Mouse (Mus musculus): ENCODE results near the gene Abat. TPM values are rescaled to one million over a fixed set of nuclear protein-coding genes. Genes with fewer than 3 reads are reported as not detected.
A peak's percentile ranks its signal among the peaks of the same experiment; 100 is the strongest.

Abat gene
- polyA plus RNA-seq, 1 experiment from 2014 or later: 111 TPM

DNA sequence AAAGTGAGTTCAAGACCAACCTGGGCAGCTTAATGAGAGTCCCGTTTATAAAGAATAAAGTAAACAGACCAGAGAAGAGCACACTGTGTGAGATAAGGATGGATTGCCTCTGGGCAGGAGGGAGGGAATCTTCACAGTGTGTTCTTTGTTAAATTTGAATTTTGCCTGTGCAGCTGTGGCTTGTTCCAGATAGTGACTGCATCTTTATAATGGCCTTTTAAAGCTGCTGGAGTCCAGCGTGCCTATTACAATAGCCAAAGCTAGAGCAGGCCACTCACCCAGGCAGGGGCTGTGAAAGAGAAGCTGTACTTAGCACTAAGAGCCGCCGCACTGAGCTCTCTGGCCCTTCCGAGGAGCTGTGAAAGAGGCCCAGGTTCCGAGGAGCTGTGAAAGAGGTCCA is 132.3 kb downstream of the Abat start:
- no peaks in the 10 kb centered on the region for H3K9me3 ChIP-seq (replicated peaks)
- H3K27me3 ChIP-seq (replicated peaks): no peaks in the 10 kb centered on the region
- ATAC-seq (ENCODE audit: low FRiP score): no peak
- no peak overlapping the region for H3K9ac ChIP-seq (replicated peaks)
- H3K4me1 ChIP-seq: no peaks in the 10 kb centered on the region
- no peak overlapping the region for H3K4me2 ChIP-seq
- H3K36me3 ChIP-seq: peaks cover 78% of the 10 kb centered on the region
- no peak overlapping the region for H3K4me3 ChIP-seq (replicated peaks)
- 79% methylated on average over 6 of the region's 6 CpGs for WGBS
- no peak overlapping the region for H3K27ac ChIP-seq (replicated peaks)

DNA sequence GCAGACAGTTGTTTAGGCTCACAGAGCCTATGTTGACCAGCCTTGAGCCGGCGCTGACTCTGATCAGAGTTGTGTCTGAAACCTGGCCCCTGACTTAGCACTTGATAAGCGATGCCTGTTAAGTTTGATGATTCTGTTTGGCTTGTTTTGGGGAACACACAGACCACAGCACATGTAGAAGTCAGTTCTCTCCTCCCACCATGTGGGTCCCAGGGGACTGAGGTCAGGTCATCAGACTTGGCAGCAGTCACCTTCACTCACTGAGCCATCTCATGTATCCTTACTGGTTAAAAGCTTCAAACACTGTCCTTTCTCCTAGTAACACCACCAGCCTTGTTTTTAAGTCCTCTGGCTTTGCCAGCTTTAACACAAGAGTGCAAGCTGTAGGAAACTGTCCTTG is 136.8 kb downstream of the Abat start:
- Histone ChIP-seq H3K4me3 (replicated peaks) (no peak overlapping the region), H3K4me2 (no peak overlapping the region), H3K4me1 (no peaks in the 10 kb centered on the region), H3K36me3 (peaks cover 74% of the 10 kb centered on the region), H3K27me3 (replicated peaks) (no peaks in the 10 kb centered on the region), H3K9ac (replicated peaks) (no peak overlapping the region), H3K9me3 (replicated peaks) (no peaks in the 10 kb centered on the region), H3K27ac (replicated peaks) (no peak overlapping the region)
- no peak for ATAC-seq (ENCODE audit: low FRiP score)
- WGBS: 96% methylated on average over 3 of the region's 3 CpGs

DNA sequence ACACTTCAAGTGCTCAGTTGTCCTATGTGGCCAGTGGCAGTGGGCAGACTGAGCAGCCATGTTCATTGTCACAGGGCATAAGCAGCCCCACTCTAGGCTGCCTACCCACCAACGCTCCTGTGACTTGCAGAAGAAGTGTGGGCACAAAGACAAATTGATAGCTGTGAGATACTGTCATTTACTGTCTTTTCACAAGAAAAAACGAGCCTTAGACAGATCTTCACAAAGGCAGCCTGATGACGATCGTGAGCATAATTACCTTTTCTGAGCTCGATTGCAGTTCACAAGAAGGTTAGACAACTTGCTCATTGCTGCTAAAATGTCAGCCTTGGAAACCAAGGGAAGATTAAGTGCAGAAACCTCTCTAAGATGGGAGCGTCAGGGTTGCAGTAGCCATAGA is 141.9 kb downstream of the Abat start:
- Histone ChIP-seq H3K36me3 (peaks cover 54% of the 10 kb centered on the region), H3K9ac (replicated peaks) (no peak overlapping the region), H3K4me3 (replicated peaks) (no peak overlapping the region), H3K4me1 (no peaks in the 10 kb centered on the region), H3K4me2 (no peak overlapping the region), H3K27ac (replicated peaks) (no peak overlapping the region), H3K9me3 (replicated peaks) (no peaks in the 10 kb centered on the region), H3K27me3 (replicated peaks) (no peaks in the 10 kb centered on the region)
- no peak for ATAC-seq (ENCODE audit: low FRiP score)
- 82% methylated on average over 6 of the region's 6 CpGs for WGBS

DNA sequence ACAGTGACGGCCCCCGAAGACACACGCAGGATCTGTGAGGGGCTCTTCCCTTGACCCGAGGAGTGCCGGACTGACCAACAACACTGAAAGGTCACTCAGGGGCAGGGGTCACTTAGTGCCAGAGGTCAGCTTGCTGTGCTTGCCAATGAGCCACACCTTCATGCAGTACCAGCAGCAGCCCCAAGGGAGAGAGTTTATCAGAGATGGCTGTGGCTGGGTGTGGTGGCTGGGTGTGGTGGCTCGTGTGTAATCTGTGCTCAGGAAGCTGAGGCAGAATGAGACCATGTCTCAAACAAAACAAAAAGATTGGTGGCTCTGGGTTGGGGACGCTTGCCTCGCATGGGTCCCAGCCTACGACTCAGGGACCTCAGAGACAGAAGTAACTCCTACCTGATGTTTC is 142.4 kb downstream of the Abat start:
- Histone ChIP-seq H3K4me1 (no peaks in the 10 kb centered on the region), H3K4me2 (no peak overlapping the region), H3K9me3 (replicated peaks) (no peaks in the 10 kb centered on the region), H3K27me3 (replicated peaks) (no peaks in the 10 kb centered on the region), H3K27ac (replicated peaks) (no peak overlapping the region), H3K4me3 (replicated peaks) (no peak overlapping the region), H3K9ac (replicated peaks) (no peak overlapping the region), H3K36me3 (peaks cover 54% of the 10 kb centered on the region)
- 88% methylated on average over 9 of the region's 9 CpGs for WGBS
- ATAC-seq (ENCODE audit: low FRiP score): no peak

DNA sequence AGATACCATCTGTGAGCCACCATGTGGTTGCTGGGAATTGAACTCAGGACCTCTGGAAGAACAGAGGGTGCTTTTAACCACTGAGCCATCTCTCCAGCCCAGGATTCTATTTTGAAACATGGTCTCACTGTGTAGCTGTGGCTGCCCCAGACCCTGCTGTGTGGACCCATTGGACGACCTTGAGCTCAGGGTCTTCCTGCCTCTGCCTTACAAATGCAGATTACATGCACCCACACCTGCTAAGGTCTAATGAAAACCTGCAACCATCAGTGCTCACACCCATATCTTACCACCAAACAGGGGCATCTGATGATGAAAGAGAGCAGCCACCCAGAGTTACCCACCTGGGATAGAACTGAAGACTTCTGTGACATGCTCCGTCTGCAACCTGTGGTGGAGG is 143.0 kb downstream of the Abat start:
- H3K27ac ChIP-seq (replicated peaks): no peak overlapping the region
- no peaks in the 10 kb centered on the region for H3K4me1 ChIP-seq
- H3K27me3 ChIP-seq (replicated peaks): no peaks in the 10 kb centered on the region
- no peak overlapping the region for H3K4me2 ChIP-seq
- H3K9ac ChIP-seq (replicated peaks): no peak overlapping the region
- 94% methylated on average over 2 of the region's 2 CpGs for WGBS
- H3K36me3 ChIP-seq: peaks cover 52% of the 10 kb centered on the region
- H3K4me3 ChIP-seq (replicated peaks): no peak overlapping the region
- H3K9me3 ChIP-seq (replicated peaks): no peaks in the 10 kb centered on the region
- no peak for ATAC-seq (ENCODE audit: low FRiP score)

DNA sequence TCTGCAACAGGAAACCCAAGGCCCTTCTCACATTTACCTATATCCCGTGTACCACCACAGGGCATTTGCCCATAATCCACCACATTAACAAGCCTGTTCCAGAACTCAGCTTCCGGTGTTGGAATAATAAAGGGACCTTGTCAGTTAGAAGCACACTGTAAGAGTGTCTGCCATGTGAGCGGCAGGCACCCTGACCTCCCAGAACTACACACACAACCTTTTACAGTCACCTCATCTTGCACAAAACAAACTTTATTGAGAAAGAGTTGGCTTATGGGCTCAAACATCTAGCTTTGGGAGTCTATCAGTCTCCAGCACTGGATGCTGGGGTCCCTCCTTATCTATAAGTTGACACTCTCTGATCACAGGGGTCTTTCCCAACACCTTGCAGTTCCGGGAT is 145.1 kb downstream of the Abat start:
- Histone ChIP-seq H3K9me3 (replicated peaks) (no peaks in the 10 kb centered on the region), H3K27ac (replicated peaks) (no peak overlapping the region), H3K27me3 (replicated peaks) (no peaks in the 10 kb centered on the region), H3K4me3 (replicated peaks) (no peak overlapping the region), H3K4me2 (no peak overlapping the region), H3K9ac (replicated peaks) (no peak overlapping the region), H3K4me1 (peaks cover 8% of the 10 kb centered on the region), H3K36me3 (peaks cover 58% of the 10 kb centered on the region)
- WGBS: 88% methylated on average over 4 of the region's 4 CpGs
- no peak for ATAC-seq (ENCODE audit: low FRiP score)

DNA sequence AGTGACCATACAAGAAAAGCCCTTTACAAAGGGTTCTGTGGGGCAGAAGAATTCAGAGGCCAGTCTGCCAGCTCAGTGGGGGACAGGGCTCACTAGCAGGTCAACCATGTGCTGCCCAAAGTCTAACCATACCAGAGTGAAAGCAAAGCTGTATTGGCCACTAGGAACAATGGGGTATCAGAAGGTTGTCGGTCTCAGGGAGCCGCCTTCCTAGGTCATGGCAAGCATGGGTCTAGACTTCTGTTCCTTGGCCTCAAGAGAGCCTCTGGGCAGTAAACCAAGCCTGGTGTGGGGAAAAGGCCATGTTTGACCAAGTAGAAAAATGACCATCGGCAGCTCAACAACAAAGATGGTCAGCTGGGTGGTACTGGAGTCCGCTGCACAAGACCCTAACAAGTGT is 145.5 kb downstream of the Abat start:
- Histone ChIP-seq H3K4me2 (no peak overlapping the region), H3K27me3 (replicated peaks) (no peaks in the 10 kb centered on the region), H3K4me1 (peaks cover 12% of the 10 kb centered on the region), H3K4me3 (replicated peaks) (no peak overlapping the region), H3K27ac (replicated peaks) (no peak overlapping the region), H3K9me3 (replicated peaks) (no peaks in the 10 kb centered on the region), H3K9ac (replicated peaks) (no peak overlapping the region), H3K36me3 (peaks cover 58% of the 10 kb centered on the region)
- ATAC-seq (ENCODE audit: low FRiP score): no peak
- 87% methylated on average over 4 of the region's 4 CpGs for WGBS

DNA sequence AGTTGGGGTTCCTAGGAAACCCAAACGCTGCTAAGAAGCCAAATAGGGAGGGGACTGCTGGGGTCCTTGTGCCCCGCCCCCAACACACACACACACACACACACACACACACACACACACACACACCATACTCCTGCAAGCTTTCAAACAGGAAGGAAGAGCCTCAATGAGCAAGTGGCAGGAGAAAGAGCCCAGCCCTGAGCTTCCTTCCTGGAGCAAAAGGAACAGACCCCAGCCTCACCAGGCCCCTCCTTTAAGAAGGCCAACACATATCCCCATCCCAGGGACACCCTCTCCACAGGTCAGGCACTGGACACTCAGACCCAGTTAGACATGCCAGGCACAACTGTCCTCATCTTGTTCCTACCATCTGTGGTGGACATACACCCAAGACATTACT is 149.8 kb downstream of the Abat start:
- ATAC-seq (ENCODE audit: low FRiP score): no peak
- Histone ChIP-seq H3K9me3 (replicated peaks) (no peaks in the 10 kb centered on the region), H3K4me3 (replicated peaks) (no peak overlapping the region), H3K4me2 (no peak overlapping the region; the same call in 1 of the 2 replicates), H3K4me1 (peaks cover 49% of the 10 kb centered on the region), H3K36me3 (peaks cover 40% of the 10 kb centered on the region), H3K9ac (replicated peaks) (no peak overlapping the region), H3K27me3 (replicated peaks) (no peaks in the 10 kb centered on the region), H3K27ac (replicated peaks) (peak overlapping the region; percentile 64)
- WGBS: 86% methylated on average over 2 of the region's 2 CpGs

DNA sequence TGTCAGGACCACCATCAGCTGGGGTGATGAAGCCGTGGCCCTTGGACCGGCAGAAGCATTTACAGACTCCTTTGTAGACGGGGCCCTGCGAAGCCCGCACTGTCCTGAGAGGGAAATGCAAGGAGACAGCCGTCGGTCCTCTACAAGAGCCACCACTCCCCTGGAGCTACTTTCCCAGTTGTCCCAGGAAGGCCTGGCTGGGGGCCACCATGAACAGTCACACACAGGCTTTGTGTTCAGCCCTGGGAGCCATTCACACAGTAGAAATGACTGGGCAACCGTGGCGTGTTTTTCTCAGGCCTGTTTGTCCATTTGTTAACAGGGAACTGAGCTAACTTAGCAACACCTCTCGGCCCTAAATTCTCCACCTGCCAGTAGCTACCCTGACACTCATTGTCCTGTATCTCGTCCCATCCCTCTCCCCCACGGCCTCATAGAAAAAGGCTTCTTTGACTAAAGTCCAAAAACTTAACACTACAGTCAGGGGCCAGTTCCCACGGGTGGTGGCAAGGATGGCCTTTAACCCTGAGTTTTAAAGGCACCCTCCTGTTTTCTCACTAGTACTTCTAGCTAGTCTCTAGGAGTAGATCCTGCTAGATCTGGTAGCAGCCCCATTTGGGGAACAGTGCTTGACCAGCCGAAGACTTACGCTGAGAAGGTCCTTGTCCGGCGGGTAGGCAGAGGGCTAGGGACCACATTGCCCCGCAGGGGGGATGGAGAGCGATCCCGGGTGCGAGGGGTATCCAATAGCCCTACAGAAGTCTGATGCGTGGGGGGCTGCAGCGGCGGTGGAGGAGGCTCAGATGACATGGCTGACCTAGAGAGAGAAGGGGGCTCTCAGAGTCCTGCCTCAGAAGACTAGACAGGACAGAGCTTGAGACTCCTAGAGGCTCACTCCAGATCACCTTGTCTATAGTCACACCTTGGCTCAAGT is 150.6 kb downstream of the Abat start:
- H3K4me3 ChIP-seq (replicated peaks): no peak overlapping the region
- peak overlapping the region; percentile 64 for H3K27ac ChIP-seq (replicated peaks)
- H3K27me3 ChIP-seq (replicated peaks): no peaks in the 10 kb centered on the region
- peaks cover 36% of the 10 kb centered on the region for H3K36me3 ChIP-seq
- H3K9ac ChIP-seq (replicated peaks): no peak overlapping the region
- peak; percentile 32; the same call in 1 of the 2 replicates for ATAC-seq (ENCODE audit: low FRiP score)
- H3K4me2 ChIP-seq: no peak overlapping the region; the same call in 1 of the 2 replicates
- no peaks in the 10 kb centered on the region for H3K9me3 ChIP-seq (replicated peaks)
- H3K4me1 ChIP-seq: peaks cover 57% of the 10 kb centered on the region
- 79% methylated on average over 24 of the region's 24 CpGs for WGBS

DNA sequence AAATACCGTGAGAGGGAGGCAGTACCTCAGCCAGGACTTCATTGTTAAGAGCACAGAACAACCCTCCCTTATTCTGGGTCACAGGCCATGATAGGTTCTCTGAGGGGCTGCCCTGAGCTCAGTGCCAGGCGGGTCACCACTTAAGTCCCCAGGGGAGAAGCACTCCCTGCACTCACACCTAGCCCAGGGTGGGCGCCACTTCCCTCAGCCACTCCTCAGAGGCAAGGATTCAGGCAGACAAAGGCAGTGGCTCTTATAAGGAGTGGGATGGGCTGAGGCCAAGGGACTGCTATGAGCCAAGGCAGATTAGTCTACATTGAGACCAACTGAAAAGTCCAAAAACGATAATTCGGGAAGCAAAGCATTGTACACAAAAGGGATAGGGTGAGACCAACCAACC is 152.1 kb downstream of the Abat start:
- ATAC-seq (ENCODE audit: low FRiP score): no peak
- Histone ChIP-seq H3K4me3 (replicated peaks) (no peak overlapping the region), H3K27me3 (replicated peaks) (no peaks in the 10 kb centered on the region), H3K9me3 (replicated peaks) (no peaks in the 10 kb centered on the region), H3K4me2 (no peak overlapping the region), H3K9ac (replicated peaks) (no peak overlapping the region), H3K27ac (replicated peaks) (0 out of 2 replicates have a peak overlapping the region, but pooled peaks have one; percentile 9), H3K4me1 (peaks cover 72% of the 10 kb centered on the region), H3K36me3 (peaks cover 21% of the 10 kb centered on the region)
- WGBS: 84% methylated on average over 5 of the region's 5 CpGs

DNA sequence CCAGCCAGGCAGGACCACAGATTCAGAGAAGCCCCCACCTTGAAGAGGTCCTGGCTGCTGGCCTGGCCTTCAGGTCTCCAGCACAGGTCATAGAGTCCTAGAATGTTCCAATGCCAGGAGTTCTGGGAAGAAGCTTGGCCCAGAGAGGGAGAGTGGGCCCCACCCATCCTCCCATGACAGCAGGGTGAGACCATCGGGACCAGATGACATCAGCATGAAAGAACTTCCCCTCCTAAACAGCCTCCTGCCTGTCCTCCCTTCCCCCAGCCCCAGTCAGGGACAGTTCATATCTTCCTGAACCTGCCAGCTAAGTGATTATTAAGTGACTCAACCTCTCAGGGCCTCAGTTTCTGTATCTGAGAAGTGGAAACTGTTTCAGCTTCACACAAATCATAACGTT is 153.2 kb downstream of the Abat start:
- Histone ChIP-seq H3K27ac (replicated peaks) (no peak overlapping the region), H3K9ac (replicated peaks) (no peak overlapping the region), H3K27me3 (replicated peaks) (no peaks in the 10 kb centered on the region), H3K4me2 (no peak overlapping the region), H3K4me1 (peaks cover 83% of the 10 kb centered on the region), H3K4me3 (replicated peaks) (no peak overlapping the region), H3K36me3 (peaks cover 13% of the 10 kb centered on the region), H3K9me3 (replicated peaks) (no peaks in the 10 kb centered on the region)
- 69% methylated on average over 2 of the region's 2 CpGs for WGBS
- ATAC-seq (ENCODE audit: low FRiP score): no peak

DNA sequence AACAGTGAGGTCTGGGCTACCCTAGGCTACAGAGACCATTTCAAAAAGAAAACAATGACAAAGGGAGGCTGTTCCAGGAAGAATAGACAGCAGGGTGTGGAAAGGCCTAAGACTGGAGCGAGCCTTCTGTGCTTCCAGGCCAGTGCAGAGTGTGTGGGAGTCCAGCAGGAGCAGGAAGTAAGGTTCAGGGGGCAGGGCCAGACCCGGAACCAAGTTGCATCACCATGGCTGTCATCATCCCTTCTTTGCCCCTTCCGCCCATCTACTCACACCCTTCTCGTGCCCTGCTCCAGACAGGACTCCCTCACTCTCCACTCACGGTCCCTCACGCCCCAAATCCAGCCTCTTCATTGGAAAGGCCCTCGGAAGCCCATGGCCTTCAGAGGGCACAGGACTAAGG is 154.0 kb downstream of the Abat start:
- H3K27me3 ChIP-seq (replicated peaks): no peaks in the 10 kb centered on the region
- peaks cover 85% of the 10 kb centered on the region for H3K4me1 ChIP-seq
- 84% methylated on average over 7 of the region's 7 CpGs for WGBS
- H3K4me3 ChIP-seq (replicated peaks): no peak overlapping the region
- H3K9ac ChIP-seq (replicated peaks): no peak overlapping the region
- no peaks in the 10 kb centered on the region for H3K9me3 ChIP-seq (replicated peaks)
- no peak for ATAC-seq (ENCODE audit: low FRiP score)
- H3K36me3 ChIP-seq: peaks cover 6% of the 10 kb centered on the region
- no peak overlapping the region for H3K27ac ChIP-seq (replicated peaks)
- H3K4me2 ChIP-seq: no peak overlapping the region; the same call in 1 of the 2 replicates

Measured in neural tube, embryonic 15.5 days (tissue).